Mouse (Mus musculus): ENCODE data around the gene Nbeal2. TPM values are rescaled to one million over a fixed set of nuclear protein-coding genes. Genes with fewer than 3 reads are reported as not detected.

Nbeal2 gene
- polyA plus RNA-seq, 1 experiment from 2014 or later, result 2.8 TPM

GRCm38 (mm10) chr9:110611471-110611870 is 42.5 kb downstream of the Nbeal2 start:
- Histone ChIP-seq H3K4me2 (ENCODE audit: low read depth, low read length) (no peak overlapping the region), H3K4me3 (ENCODE audit: low read depth, low read length) (no peak overlapping the region), H3K27me3 (ENCODE audit: control insufficient read depth, insufficient read depth, low read depth, low read length) (no peaks in the 10 kb centered on the region), H3K27ac (ENCODE audit: low read length) (no peak overlapping the region), H3K9me3 (replicated peaks; ENCODE audit: control insufficient read depth, low read length) (no peaks in the 10 kb centered on the region), H3K4me1 (ENCODE audit: control insufficient read depth, low read depth, low read length) (no peaks in the 10 kb centered on the region), H3K36me3 (ENCODE audit: control insufficient read depth, insufficient read depth) (peaks cover 19% of the 10 kb centered on the region), H3K9ac (ENCODE audit: low read depth, low read length) (no peak overlapping the region)
- ATAC-seq (ENCODE audit: low read depth), result no peak
- WGBS (ENCODE audit: insufficient replicate concordance), result 81% methylated on average over 3 of the region's 3 CpGs

GRCm38 (mm10) chr9:110583521-110583920 is 70.4 kb downstream of the Nbeal2 start:
- Histone ChIP-seq H3K4me2 (ENCODE audit: low read depth, low read length) (no peak overlapping the region), H3K36me3 (ENCODE audit: control insufficient read depth, insufficient read depth) (peaks cover 2% of the 10 kb centered on the region), H3K4me1 (ENCODE audit: control insufficient read depth, low read depth, low read length) (no peaks in the 10 kb centered on the region), H3K27ac (ENCODE audit: low read length) (no peak overlapping the region), H3K4me3 (ENCODE audit: low read depth, low read length) (no peak overlapping the region), H3K27me3 (ENCODE audit: control insufficient read depth, insufficient read depth, low read depth, low read length) (no peaks in the 10 kb centered on the region), H3K9ac (ENCODE audit: low read depth, low read length) (no peak overlapping the region), H3K9me3 (replicated peaks; ENCODE audit: control insufficient read depth, low read length) (no peaks in the 10 kb centered on the region)
- WGBS (ENCODE audit: insufficient replicate concordance), result 94% methylated on average over 1 of the region's 1 CpGs
- ATAC-seq (ENCODE audit: low read depth), result no peak

GRCm38 (mm10) chr9:110582161-110582560 is 71.8 kb downstream of the Nbeal2 start:
- Histone ChIP-seq H3K4me2 (ENCODE audit: low read depth, low read length) (no peak overlapping the region), H3K9me3 (replicated peaks; ENCODE audit: control insufficient read depth, low read length) (no peaks in the 10 kb centered on the region), H3K4me3 (ENCODE audit: low read depth, low read length) (no peak overlapping the region), H3K36me3 (ENCODE audit: control insufficient read depth, insufficient read depth) (peaks cover 7% of the 10 kb centered on the region; the same call in 1 of the 2 replicates), H3K27ac (ENCODE audit: low read length) (no peak overlapping the region), H3K27me3 (ENCODE audit: control insufficient read depth, insufficient read depth, low read depth, low read length) (no peaks in the 10 kb centered on the region), H3K9ac (ENCODE audit: low read depth, low read length) (no peak overlapping the region), H3K4me1 (ENCODE audit: control insufficient read depth, low read depth, low read length) (no peaks in the 10 kb centered on the region)
- WGBS (ENCODE audit: insufficient replicate concordance), result 72% methylated on average over 2 of the region's 2 CpGs
- ATAC-seq (ENCODE audit: low read depth), result no peak

Small RNAs within 50 kb of the gene (microRNA-seq; reads per million reads assigned to microRNA genes)
- gene Mir8107, result not detected

Other genes starting within 250 kb of the Nbeal2 start
- 3.7 and 4.2 TPM in 2 replicates for gene Ptpn23, start 245.9 kb downstream of the Nbeal2 start, polyA plus RNA-seq (2015; fragmentation: Nextera tagmentation; extraction: Ambion mirVana)
- gene Ngp, start 234.4 kb downstream of the Nbeal2 start, polyA plus RNA-seq (2015; fragmentation: Nextera tagmentation; extraction: Ambion mirVana), result 551 and 721 TPM in 2 replicates
- gene Klhl18, start 177.5 kb downstream of the Nbeal2 start, polyA plus RNA-seq (2015; fragmentation: Nextera tagmentation; extraction: Ambion mirVana), result 2.1 and 2.5 TPM in 2 replicates
- gene Kif9, start 177.2 kb downstream of the Nbeal2 start, polyA plus RNA-seq (2015; fragmentation: Nextera tagmentation; extraction: Ambion mirVana), result 0.18 and 0.21 TPM in 2 replicates
- gene Setd2, start 121.6 kb downstream of the Nbeal2 start, polyA plus RNA-seq (2015; fragmentation: Nextera tagmentation; extraction: Ambion mirVana), result 9.5 and 10.0 TPM in 2 replicates
- gene Nradd, start 29.7 kb downstream of the Nbeal2 start, polyA plus RNA-seq (2015; fragmentation: Nextera tagmentation; extraction: Ambion mirVana), result 1.4 and 1.9 TPM in 2 replicates
- 59.5 and 60.5 TPM in 2 replicates for gene Ccdc12, start 2.3 kb upstream of the Nbeal2 start, polyA plus RNA-seq (2015; fragmentation: Nextera tagmentation; extraction: Ambion mirVana)
- gene Myl3, start 87.7 kb upstream of the Nbeal2 start, polyA plus RNA-seq (2015; fragmentation: Nextera tagmentation; extraction: Ambion mirVana), result 1.1 and 1.9 TPM in 2 replicates
- 2.3 and 2.5 TPM in 2 replicates for gene Pth1r, start 93.0 kb upstream of the Nbeal2 start, polyA plus RNA-seq (2015; fragmentation: Nextera tagmentation; extraction: Ambion mirVana)
- not detected in 2 replicates for gene Prss42, start 144.0 kb upstream of the Nbeal2 start, polyA plus RNA-seq (2015; fragmentation: Nextera tagmentation; extraction: Ambion mirVana)
- gene Prss44, start 159.8 kb upstream of the Nbeal2 start, polyA plus RNA-seq (2015; fragmentation: Nextera tagmentation; extraction: Ambion mirVana), result not detected in 2 replicates
- not detected in 2 replicates for gene Prss43, start 172.5 kb upstream of the Nbeal2 start, polyA plus RNA-seq (2015; fragmentation: Nextera tagmentation; extraction: Ambion mirVana)
- not detected in 2 replicates for gene Prss45, start 180.4 kb upstream of the Nbeal2 start, polyA plus RNA-seq (2015; fragmentation: Nextera tagmentation; extraction: Ambion mirVana)
- gene Prss46, start 190.3 kb upstream of the Nbeal2 start, polyA plus RNA-seq (2015; fragmentation: Nextera tagmentation; extraction: Ambion mirVana), result not detected in 2 replicates
- gene Prss50, start 203.8 kb upstream of the Nbeal2 start, polyA plus RNA-seq (2015; fragmentation: Nextera tagmentation; extraction: Ambion mirVana), result 8.2 and 8.6 TPM in 2 replicates
- gene Als2cl, start 225.7 kb upstream of the Nbeal2 start, polyA plus RNA-seq (2015; fragmentation: Nextera tagmentation; extraction: Ambion mirVana), result 1.8 and 2.0 TPM in 2 replicates
- gene Tmie, start 226.0 kb upstream of the Nbeal2 start, polyA plus RNA-seq (2015; fragmentation: Nextera tagmentation; extraction: Ambion mirVana), result 2.0 and 2.8 TPM in 2 replicates

Data from liver, embryonic 16.5 days (tissue).